Mouse (Mus musculus): ENCODE measurements around the gene Gpc2. TPM values are rescaled to one million over a fixed set of nuclear protein-coding genes. Genes with fewer than 3 reads are reported as not detected.

Gpc2 gene
- polyA plus RNA-seq, 1 experiment: 0.06 TPM

GRCm38 (mm10) chr5:138229511-138229910 lies 50.3 kb downstream of the Gpc2 start:
- Histone ChIP-seq H3K4me1 (ENCODE audit: control insufficient read depth) (no peaks in the 10 kb centered on the region), H3K27me3 (ENCODE audit: control insufficient read depth) (no peaks in the 10 kb centered on the region), H3K4me3 (replicated peaks) (no peak overlapping the region), H3K9me3 (ENCODE audit: control insufficient read depth, low read length) (no peaks in the 10 kb centered on the region), H3K36me3 (ENCODE audit: control insufficient read depth) (no peaks in the 10 kb centered on the region)
- no peak for TF ChIP-seq TAL1 (IDR thresholded peaks at IDR 0.05; ENCODE audit: low read length)
- no peak for TF ChIP-seq GATA1 (IDR thresholded peaks at IDR 0.05; ENCODE audit: low read length)

- no peaks in the 10 kb centered on the region for H3K27me3 ChIP-seq (ENCODE audit: control insufficient read depth)
- H3K36me3 ChIP-seq (ENCODE audit: control insufficient read depth): no peaks in the 10 kb centered on the region
- no peak for TF ChIP-seq TAL1 (IDR thresholded peaks at IDR 0.05; ENCODE audit: low read length)
- TF ChIP-seq GATA1 (IDR thresholded peaks at IDR 0.05; ENCODE audit: low read length): no peak
- no peaks in the 10 kb centered on the region for H3K4me1 ChIP-seq (ENCODE audit: control insufficient read depth)
- H3K9me3 ChIP-seq (ENCODE audit: control insufficient read depth, low read length): no peaks in the 10 kb centered on the region
- H3K4me3 ChIP-seq (replicated peaks): no peak overlapping the region
Observed at GRCm38 (mm10) chr5:138228026-138228425, 51.8 kb downstream of the Gpc2 start.

- no peaks in the 10 kb centered on the region for H3K4me1 ChIP-seq (ENCODE audit: control insufficient read depth)
- H3K4me3 ChIP-seq (replicated peaks): no peak overlapping the region
- no peaks in the 10 kb centered on the region for H3K36me3 ChIP-seq (ENCODE audit: control insufficient read depth)
- TF ChIP-seq TAL1 (IDR thresholded peaks at IDR 0.05; ENCODE audit: low read length): no peak
- TF ChIP-seq GATA1 (IDR thresholded peaks at IDR 0.05; ENCODE audit: low read length): no peak
- no peaks in the 10 kb centered on the region for H3K27me3 ChIP-seq (ENCODE audit: control insufficient read depth)
- no peaks in the 10 kb centered on the region for H3K9me3 ChIP-seq (ENCODE audit: control insufficient read depth, low read length)
Observed at GRCm38 (mm10) chr5:138227367-138227766, 52.4 kb downstream of the Gpc2 start.

GRCm38 (mm10) chr5:138226491-138226890 lies 53.3 kb downstream of the Gpc2 start:
- no peak overlapping the region for H3K4me3 ChIP-seq (replicated peaks)
- TF ChIP-seq TAL1 (IDR thresholded peaks at IDR 0.05; ENCODE audit: low read length) (no peak), GATA1 (IDR thresholded peaks at IDR 0.05; ENCODE audit: low read length) (no peak)

GRCm38 (mm10) chr5:138225700-138226099 lies 54.1 kb downstream of the Gpc2 start, which contains the start of gene Nxpe5:
Nxpe5 (plus strand) TSS chr5:138225898.
- no peaks in the 10 kb centered on the region for H3K9me3 ChIP-seq (ENCODE audit: control insufficient read depth, low read length)
- H3K36me3 ChIP-seq (ENCODE audit: control insufficient read depth): no peaks in the 10 kb centered on the region
- H3K4me3 ChIP-seq (replicated peaks): no peak within 1 kb of the TSS
- no peaks in the 10 kb centered on the region for H3K4me1 ChIP-seq (ENCODE audit: control insufficient read depth)
- no peak for TF ChIP-seq TAL1 (IDR thresholded peaks at IDR 0.05; ENCODE audit: low read length)
- no peak for TF ChIP-seq GATA1 (IDR thresholded peaks at IDR 0.05; ENCODE audit: low read length)
- H3K27me3 ChIP-seq (ENCODE audit: control insufficient read depth): no peaks in the 10 kb centered on the region

More at GRCm38 (mm10) chr5:138226491-138226890, 53.3 kb downstream of the Gpc2 start:
- Histone ChIP-seq H3K9me3 (ENCODE audit: control insufficient read depth, low read length) (no peaks in the 10 kb centered on the region), H3K27me3 (ENCODE audit: control insufficient read depth) (no peaks in the 10 kb centered on the region), H3K4me1 (ENCODE audit: control insufficient read depth) (no peaks in the 10 kb centered on the region), H3K36me3 (ENCODE audit: control insufficient read depth) (no peaks in the 10 kb centered on the region)

Other genes with a start within 250 kb of the Gpc2 start
- not detected in 2 replicates for gene Smok3c, start 226.8 kb downstream of the Gpc2 start, polyA plus RNA-seq (2012)
- gene Zkscan1, start 194.9 kb downstream of the Gpc2 start, polyA plus RNA-seq (2012): 0.01 and 0.02 TPM in 2 replicates
- gene Zscan21, start 163.1 kb downstream of the Gpc2 start, polyA plus RNA-seq (2012): 0.10 and 0.11 TPM in 2 replicates
- 0.01 and 0.04 TPM in 2 replicates for gene Zfp113, start 124.3 kb downstream of the Gpc2 start, polyA plus RNA-seq (2012)
- 8.2 and 11.5 TPM in 2 replicates for gene Cops6, start 118.9 kb downstream of the Gpc2 start, polyA plus RNA-seq (2012)
- gene Ap4m1, start 108.0 kb downstream of the Gpc2 start, polyA plus RNA-seq (2012): 1.1 and 1.7 TPM in 2 replicates
- 7.1 and 11.5 TPM in 2 replicates for gene Mcm7, start 107.6 kb downstream of the Gpc2 start, polyA plus RNA-seq (2012)
- 2.8 and 3.9 TPM in 2 replicates for gene Taf6, start 92.6 kb downstream of the Gpc2 start, polyA plus RNA-seq (2012)
- 0.28 and 0.30 TPM in 2 replicates for gene Cnpy4, start 92.5 kb downstream of the Gpc2 start, polyA plus RNA-seq (2012)
- gene Mblac1, start 85.7 kb downstream of the Gpc2 start, polyA plus RNA-seq (2012): 0.12 and 0.31 TPM in 2 replicates
- not detected in 2 replicates for gene Nxpe5, start 54.1 kb downstream of the Gpc2 start, polyA plus RNA-seq (2012)
- 2.2 and 2.3 TPM in 2 replicates for gene Lamtor4, start 24.5 kb downstream of the Gpc2 start, polyA plus RNA-seq (2012)
- gene BC037034, start 16.0 kb downstream of the Gpc2 start, polyA plus RNA-seq (2012): 2.4 and 2.9 TPM in 2 replicates
- not detected in 2 replicates for gene Gal3st4, start 7.2 kb downstream of the Gpc2 start, polyA plus RNA-seq (2012)
- not detected in 2 replicates for gene Gm43720, start within 50 bp of the Gpc2 start, polyA plus RNA-seq (2012)
- gene Stag3, start 235 bp upstream of the Gpc2 start, polyA plus RNA-seq (2012): 3.2 and 4.9 TPM in 2 replicates
- gene Pvrig, start 62.0 kb upstream of the Gpc2 start, polyA plus RNA-seq (2012): not detected in 2 replicates
- gene Zfp157, start 161.5 kb upstream of the Gpc2 start, polyA plus RNA-seq (2012): 0.01 TPM in 1 of 2 replicates, not detected in the other

Data from erythroblast, embryonic 14.5 days (primary cell).